Mouse (Mus musculus) kidney, postnatal 36 days (tissue): ENCODE measurements around the gene Nfatc4.

ENCODE experiments used
- DNase-seq, 2 experiments: peaks; one replicate each; pipeline ENCODE4 v3.0.0; 2021 to 2022; ENCODE audit warnings: mixed read lengths in 2 of 2

Gene Nfatc4

DNA sequence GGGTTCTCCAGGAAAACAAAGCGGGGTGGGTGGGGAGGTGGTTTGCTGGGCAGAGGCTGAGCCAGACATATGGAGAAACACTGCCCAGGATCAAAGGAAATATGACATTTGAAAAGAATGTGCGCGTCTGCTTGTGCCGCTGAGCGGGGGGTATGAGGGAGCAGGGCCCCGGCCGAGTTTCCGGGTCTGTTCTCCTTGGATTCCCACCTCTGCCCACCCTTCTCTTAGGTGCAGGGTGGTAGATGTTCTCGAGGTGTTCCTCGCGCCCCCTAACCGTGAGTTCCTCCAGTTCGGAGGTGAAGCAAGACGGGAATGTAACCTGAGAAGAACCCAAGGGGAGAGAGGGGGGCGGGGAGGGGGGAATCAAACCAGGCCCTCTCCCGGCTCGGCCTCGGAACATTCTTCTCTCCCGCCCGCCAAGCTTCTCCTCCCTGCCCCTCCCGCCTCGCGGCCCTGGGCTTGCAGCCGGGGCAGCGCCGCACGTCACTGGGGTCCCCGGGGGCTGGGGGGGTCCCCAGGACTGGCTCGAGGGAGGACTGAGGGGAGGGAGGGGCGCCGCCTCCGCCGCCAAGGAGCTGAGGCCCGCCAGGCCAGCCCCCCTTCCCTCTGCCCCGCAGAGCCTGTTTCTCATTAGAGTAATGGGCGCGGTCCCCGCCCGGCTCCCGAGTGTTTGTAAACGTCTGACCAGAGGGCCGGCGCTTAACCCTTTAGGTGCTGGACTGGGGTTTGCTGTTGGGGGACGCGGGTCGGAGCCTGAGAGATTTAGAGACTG, at the start of gene Nfatc4:
Gene Nfatc4 (plus strand): TSS at position 154 of the 772 bp plus-strand sequence.
- peak; percentile 72 to 80 for DNase-seq

GRCm38 (mm10) chr14:55776711-55777110, 46.2 kb upstream of the Nfatc4 start:
- DNase-seq, result no peak

GRCm38 (mm10) chr14:55777176-55777575, 45.8 kb upstream of the Nfatc4 start:
- no peak for DNase-seq

- DNase-seq, result no peak
Observed at GRCm38 (mm10) chr14:55777806-55778205, 45.1 kb upstream of the Nfatc4 start.

DNA sequence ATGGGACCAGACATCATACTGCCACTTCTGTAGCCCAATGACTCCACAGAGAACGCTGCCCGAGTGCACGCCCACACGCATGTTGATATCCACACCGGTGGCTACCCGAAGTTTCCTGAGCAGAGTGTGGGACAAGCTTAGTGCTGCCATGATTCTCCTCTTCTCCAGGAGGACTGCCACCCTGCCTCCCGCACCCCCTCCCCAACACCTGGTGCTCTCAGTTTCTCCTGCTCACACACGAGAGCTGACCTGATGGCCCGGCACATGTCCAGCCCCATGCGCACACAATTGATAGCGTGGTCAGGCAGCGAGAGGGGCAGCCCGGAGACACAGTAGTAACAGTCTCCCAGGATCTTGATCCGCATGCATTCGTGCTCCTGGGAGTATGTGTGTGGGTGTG, 44.3 kb upstream of the Nfatc4 start:
- DNase-seq, result no peak

- no peak for DNase-seq
Observed at GRCm38 (mm10) chr14:55779656-55780055, 43.3 kb upstream of the Nfatc4 start.

DNA sequence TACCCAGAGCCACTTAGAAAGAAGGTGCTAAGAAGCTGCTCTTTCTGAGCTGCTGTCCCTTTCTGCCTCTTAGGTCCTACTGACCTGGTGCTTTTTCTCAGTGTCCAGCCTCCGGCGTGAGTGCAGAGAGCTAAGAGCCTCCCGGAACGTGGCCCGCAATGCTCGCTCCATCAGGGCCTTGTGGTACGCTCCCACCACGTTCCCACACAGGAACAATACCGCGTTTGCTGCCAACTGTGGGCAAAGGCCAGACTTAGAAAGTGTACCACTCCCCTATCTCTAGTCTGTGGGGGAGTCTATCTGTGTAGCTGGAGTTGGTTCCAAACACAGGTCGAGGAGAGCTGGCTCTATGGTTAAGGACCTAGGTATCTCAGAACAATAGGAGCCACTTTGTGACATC, 42.2 kb upstream of the Nfatc4 start:
- DNase-seq, result no peak

GRCm38 (mm10) chr14:55781310-55781709, 41.6 kb upstream of the Nfatc4 start:
- peak; percentile 76 to 78 for DNase-seq

DNA sequence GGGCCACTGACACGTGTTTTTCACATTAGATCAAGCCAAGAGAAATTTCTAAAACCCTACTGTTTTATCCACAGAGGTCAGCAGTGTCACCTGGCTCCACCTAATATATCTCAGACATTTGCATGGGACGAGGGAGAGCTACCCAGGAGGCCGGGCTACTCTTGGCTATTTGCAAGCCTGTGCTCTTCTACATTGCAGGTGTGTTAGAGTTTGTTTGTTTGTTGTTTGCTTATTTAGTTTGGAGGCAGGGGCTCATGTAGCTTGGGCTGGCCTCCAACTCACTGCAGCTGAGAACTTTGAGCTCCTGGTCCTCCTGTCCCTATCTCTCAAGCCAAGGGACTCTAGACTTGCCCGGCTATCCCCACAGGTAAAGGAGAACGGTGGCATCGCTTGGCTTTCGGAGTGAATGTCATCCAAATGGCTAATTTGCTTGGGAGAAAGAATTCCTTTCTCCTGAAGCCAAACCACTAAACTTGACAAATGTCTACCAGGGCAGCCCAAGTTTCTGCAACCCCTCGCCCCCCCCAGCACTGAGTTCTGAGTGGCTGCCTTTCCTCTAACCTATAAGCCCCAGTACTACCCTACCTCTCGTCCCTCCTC, 40.5 kb upstream of the Nfatc4 start:
- no peak for DNase-seq

DNA sequence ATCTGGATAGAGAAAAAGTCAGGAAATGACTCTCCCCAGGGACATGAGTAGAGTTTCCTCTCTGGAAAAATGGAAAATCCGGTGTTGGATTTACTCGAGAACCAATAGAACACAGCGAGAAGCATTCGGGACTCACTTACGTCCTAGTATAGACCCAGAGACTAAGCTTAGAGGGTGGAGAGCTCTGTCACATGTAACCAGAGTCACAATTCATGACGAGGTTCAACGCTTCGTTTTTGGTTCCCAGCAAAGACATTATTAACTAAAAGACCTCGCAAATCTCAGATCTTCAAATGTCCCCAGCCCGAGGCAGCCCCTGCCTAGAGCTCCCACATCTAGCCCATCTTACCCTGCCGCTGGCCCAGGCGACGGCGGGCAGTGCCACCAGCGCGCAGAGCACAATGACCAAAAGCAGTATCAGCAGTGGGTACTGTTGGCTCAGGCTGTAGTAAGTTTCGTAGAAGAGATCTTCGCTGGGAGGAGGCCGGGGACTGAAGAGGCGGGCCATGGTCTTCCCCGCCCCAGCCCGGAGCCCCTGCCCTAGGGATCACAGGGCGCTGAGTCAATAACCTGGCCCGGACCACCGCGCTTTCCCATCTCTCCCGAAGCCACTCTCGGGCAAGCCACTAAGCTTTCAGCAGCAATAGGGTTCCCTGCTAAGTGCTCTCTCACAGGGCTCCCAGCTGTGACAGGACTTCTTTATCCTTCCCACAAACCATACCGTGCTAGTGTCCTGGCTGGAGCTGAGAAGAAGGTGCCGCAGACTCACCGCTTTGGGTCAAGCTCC, 39.6 kb upstream of the Nfatc4 start:
- peak in 1 of 2 experiments; percentile 74 for DNase-seq

DNA sequence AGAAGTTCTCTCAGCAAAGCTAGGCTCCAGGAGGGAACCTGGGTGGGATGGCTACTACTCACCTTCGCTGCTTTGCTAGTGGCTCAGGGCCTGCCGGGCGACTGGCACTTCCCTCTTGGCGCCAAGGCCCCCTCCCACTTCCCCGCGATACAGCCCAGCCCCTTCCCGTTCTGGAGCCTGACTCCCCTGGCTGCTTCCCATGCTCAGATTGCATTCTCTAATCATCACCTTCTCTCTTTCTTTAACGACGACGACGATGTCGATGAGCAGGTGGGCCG, 39.0 kb upstream of the Nfatc4 start, which contains the start of gene Adcy4:
Gene Adcy4 (minus strand): TSS at position 138 of the 278 bp plus-strand sequence.
- DNase-seq, result peak in 1 of 2 experiments; percentile 48

- DNase-seq, result no peak
Observed at GRCm38 (mm10) chr14:55785195-55785594, 37.7 kb upstream of the Nfatc4 start.

DNA sequence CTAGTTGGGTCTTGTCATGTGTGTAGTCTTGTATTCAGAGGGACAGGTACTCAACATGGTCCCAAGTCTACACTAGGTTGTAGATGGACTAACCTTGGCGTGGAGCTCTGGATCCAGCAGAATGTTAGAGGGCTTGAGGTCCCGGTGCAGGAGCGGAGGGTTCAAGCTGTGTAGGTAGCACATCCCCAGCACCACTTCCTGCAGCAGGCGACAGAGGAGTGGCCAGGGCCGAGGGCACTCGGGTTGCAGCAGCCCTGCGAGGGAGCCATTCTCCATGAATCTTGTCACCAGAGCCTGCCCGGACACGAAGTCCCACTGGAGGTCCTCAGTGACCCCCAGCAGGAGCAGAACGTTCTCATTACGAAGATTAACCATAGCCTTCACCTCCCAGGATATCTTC, 35.2 kb upstream of the Nfatc4 start:
- DNase-seq, result no peak

DNA sequence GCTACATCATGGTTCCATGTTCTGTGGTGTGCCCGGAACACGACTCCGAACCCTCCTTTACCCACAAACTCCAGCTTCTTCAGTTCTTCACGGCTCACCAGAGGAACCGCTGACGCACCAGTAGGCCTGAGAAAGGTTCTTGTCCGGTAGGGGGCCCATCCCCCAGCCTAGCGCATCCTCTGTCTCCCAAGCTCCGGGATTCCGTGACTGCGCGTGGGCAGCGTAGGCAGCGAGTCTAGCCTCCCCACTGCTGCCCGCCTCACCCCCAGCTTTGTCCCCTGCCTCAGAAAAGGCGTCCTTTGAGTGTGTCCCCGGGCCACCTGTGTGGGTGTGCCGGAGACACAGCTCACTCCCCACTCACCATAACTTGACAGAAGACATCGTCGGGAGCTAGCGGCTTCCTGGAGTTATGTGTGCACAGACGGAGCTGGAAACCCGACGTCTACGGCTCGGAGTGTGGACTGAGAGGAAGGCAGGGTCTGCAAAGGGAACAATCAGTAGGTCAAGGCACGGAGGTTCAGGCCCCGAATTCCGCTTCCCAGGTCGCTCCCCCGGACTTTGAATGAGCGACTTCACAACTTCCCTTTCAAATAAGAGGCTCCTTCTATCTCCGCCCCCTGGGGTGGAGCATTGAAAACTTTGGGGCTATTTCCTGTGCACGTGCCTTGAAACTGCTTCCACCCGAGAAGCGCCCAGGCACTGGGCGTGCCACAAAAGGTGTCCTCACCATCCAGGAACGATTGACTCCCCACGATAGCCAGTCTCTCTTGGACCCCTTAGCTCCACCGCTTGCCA, 34.5 kb upstream of the Nfatc4 start, which contains the start of gene Ripk3:
Gene Ripk3 (minus strand): TSS at position 610 of the 795 bp plus-strand sequence.
- DNase-seq, result peak in 1 of 2 experiments; percentile 61

DNA sequence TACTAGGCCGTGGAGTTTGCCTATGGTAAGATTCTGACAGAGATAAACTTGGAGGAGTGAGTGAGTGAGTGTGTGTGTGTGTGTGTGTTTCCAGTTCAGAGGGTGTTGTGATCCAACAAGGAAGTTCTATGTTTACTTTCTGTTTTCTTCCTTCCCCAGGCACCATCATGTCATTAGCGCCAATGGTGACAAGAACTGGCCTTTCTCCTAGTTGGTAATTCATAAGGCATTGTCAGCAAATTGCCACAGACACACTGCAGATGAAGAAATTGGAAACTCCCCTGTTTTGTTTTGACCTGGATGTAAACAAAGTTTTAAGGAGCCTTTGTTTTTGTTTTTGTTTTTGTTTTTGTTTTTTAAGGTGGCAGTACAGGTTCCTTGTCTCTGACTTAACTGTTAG, 29.5 kb upstream of the Nfatc4 start:
- DNase-seq, result no peak

- DNase-seq, result peak in 1 of 2 experiments; percentile 34
Observed at GRCm38 (mm10) chr14:55793946-55794345, 29.0 kb upstream of the Nfatc4 start.

DNA sequence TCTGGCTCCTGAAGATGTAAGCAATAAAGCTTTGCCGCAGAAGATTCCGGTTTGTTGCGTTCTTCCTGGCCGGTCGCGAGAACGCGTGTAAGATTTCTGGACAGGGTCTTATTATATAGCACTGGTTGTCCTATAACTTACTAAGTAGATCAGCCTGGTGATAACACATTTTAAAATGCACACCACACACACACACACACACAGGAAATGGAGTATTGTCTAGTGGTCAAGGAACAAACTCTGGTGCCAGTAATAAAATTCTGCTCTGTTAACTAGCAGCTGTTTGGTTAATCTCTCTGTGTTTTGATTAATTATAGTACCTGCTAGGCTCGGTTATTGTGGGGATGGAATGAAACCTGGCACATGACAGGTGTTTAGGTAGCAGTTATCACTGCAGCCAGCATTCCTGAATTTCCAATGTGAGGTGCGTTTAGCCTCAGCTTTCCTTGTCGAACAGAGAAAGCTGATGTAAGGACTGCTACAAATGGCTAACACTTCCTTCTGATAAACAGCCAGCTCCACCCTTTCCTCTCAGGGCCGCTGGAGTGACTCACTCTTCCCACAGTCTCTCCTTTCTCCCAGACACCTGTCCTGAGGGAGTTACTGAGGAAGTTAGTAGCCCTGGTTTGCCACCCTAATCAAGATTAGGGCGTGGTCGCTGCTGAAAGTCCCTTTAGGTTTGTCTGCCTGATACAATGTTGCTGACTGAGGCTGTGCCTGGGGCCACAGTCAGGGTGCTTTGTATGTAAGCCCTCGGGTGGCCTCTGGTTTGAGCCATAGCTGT, 27.4 kb upstream of the Nfatc4 start:
- no peak for DNase-seq

DNA sequence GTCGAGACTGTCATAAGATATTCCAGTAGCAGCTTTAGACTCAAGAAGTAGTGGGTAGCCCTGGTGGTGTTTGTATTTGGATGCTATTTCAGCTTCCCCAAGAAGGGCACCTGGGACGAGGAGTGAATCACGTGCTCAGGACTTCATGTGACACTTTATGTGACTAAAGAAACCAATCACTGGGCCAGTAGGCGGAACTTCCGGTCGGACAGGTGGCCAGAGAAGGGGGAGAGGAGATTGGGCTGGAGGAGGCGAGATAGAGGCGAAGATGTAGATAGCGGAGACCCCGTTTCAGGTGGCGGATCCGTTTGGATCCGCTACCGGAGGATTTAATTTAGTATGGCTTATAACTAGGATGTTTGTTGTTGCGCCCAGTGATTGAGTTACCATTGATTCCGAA, 8.1 kb upstream of the Nfatc4 start:
- DNase-seq, result peak; percentile 91 to 92

GRCm38 (mm10) chr14:55815310-55815751, 7.6 kb upstream of the Nfatc4 start:
- DNase-seq, result peak; percentile 73 to 80

- no peak for DNase-seq
Observed at GRCm38 (mm10) chr14:55819845-55820405, 3.0 kb upstream of the Nfatc4 start.

- DNase-seq, result no peak
Observed at GRCm38 (mm10) chr14:55820576-55820975, 2.4 kb upstream of the Nfatc4 start.
